ENCODE assay signal across 12 mouse cellular contexts in genomic region chr3:80004966-80005365, GRCm38 (mm10).
DNase-seq lines count a peak whose midpoint lies in the region; ATAC-seq and TF ChIP-seq lines count a peak whose summit lies in the region.
"Had no signal": no experiment of that assay in that cellular context is flagged by ENCODE, and none has a peak within 500 bp of the region (broad histone marks: within the 10 kb centered on the region; RNA-seq: fewer than 3 reads in every experiment).

No protein-coding gene starts in this region.

- peak; percentile 21 for DNase-seq in hindbrain, postnatal 0 days (ENCODE audit: low spot score)
- no peak for DNase-seq in hindbrain, embryonic 11.5 days (ENCODE audit: low spot score)
- no peak for DNase-seq in heart, postnatal 0 days (ENCODE audit: low spot score)
- DNase-seq in spleen, postnatal 10 days (ENCODE audit: low spot score in 2 of 2), result no peak
- DNase-seq: adrenal gland, adult 2 months; liver, embryonic 13.5 days; right cerebral cortex, adult 18-20 months; thymus, adult 2 months had no signal

- no peak overlapping the region for H3K27ac ChIP-seq in hindbrain, postnatal 0 days
- no peak overlapping the region for H3K27ac ChIP-seq in hindbrain, embryonic 11.5 days (ENCODE audit: low read depth, low read length)
- H3K27ac ChIP-seq in brown adipose tissue, adult 24 weeks (replicated peaks; ENCODE audit: low read depth, low read length), result peak overlapping the region; percentile 66
- peak overlapping the region; percentile 24; the same call in 1 of the 2 replicates for H3K27ac ChIP-seq in heart, postnatal 0 days (ENCODE audit: low read depth)
- no peak overlapping the region for H3K27ac ChIP-seq in intestine, embryonic 16.5 days (ENCODE audit: low read length)
- H3K27ac ChIP-seq: kidney, embryonic 15.5 days; liver, embryonic 13.5 days had no signal

- TF ChIP-seq CTCF in hindbrain, postnatal 0 days (IDR thresholded peaks at IDR 0.05; ENCODE audit: low read depth), result no peak
- TF ChIP-seq CTCF in C2C12 (IDR thresholded peaks at IDR 0.05; ENCODE audit: control insufficient read depth, insufficient read depth, insufficient read length), result no peak
- no peak for TF ChIP-seq CTCF in heart, postnatal 0 days (IDR thresholded peaks at IDR 0.05; ENCODE audit: low read depth)

- no peaks in the 10 kb centered on the region for H3K36me3 ChIP-seq in hindbrain, postnatal 0 days (ENCODE audit: insufficient read depth, low read length)
- no peaks in the 10 kb centered on the region for H3K36me3 ChIP-seq in hindbrain, embryonic 11.5 days (ENCODE audit: control insufficient read depth, insufficient read depth, low read length)
- no peaks in the 10 kb centered on the region for H3K36me3 ChIP-seq in C2C12 (ENCODE audit: control insufficient read depth, insufficient read depth)
- no peaks in the 10 kb centered on the region for H3K36me3 ChIP-seq in heart, postnatal 0 days (replicated peaks; ENCODE audit: control insufficient read depth, insufficient read depth, low read length)
- no peaks in the 10 kb centered on the region for H3K36me3 ChIP-seq in intestine, embryonic 16.5 days (ENCODE audit: control insufficient read depth, insufficient read depth, low read length)
- H3K36me3 ChIP-seq: kidney, embryonic 15.5 days; liver, embryonic 13.5 days had no signal

- 0 out of 2 replicates have a peak, but pooled peaks cover 3% of the 10 kb centered on the region for H3K4me1 ChIP-seq in hindbrain, postnatal 0 days (ENCODE audit: insufficient read depth, low read length)
- H3K4me1 ChIP-seq in hindbrain, embryonic 11.5 days (replicated peaks; ENCODE audit: control insufficient read depth, insufficient read depth, low read length), result no peaks in the 10 kb centered on the region
- peaks cover 10% of the 10 kb centered on the region for H3K4me1 ChIP-seq in brown adipose tissue, adult 24 weeks (ENCODE audit: control insufficient read depth, insufficient read depth, insufficient read length, low read length)
- H3K4me1 ChIP-seq in heart, postnatal 0 days (ENCODE audit: control insufficient read depth, insufficient read depth), result peaks cover 6% of the 10 kb centered on the region
- H3K4me1 ChIP-seq in intestine, embryonic 16.5 days (ENCODE audit: control insufficient read depth, insufficient read depth, low read length), result no peaks in the 10 kb centered on the region
- H3K4me1 ChIP-seq: kidney, embryonic 15.5 days had no signal

- H3K79me2 ChIP-seq in C2C12 (ENCODE audit: control insufficient read depth, insufficient read depth), result no peaks in the 10 kb centered on the region

- H3K4me3 ChIP-seq in hindbrain, postnatal 0 days (ENCODE audit: low read length), result no peak overlapping the region
- H3K4me3 ChIP-seq in hindbrain, embryonic 11.5 days (ENCODE audit: low read depth, low read length), result no peak overlapping the region
- no peak overlapping the region for H3K4me3 ChIP-seq in C2C12 (ENCODE audit: insufficient read depth, poor library complexity, severe bottlenecking)
- H3K4me3 ChIP-seq in brown adipose tissue, adult 24 weeks (ENCODE audit: insufficient read depth, low read depth, low read length), result no peak overlapping the region
- H3K4me3 ChIP-seq in heart, postnatal 0 days (ENCODE audit: low read depth, low read length), result no peak overlapping the region
- H3K4me3 ChIP-seq in intestine, embryonic 16.5 days (ENCODE audit: low read length), result no peak overlapping the region
- H3K4me3 ChIP-seq: kidney, embryonic 15.5 days; liver, embryonic 13.5 days had no signal

- no peaks in the 10 kb centered on the region for H3K9me3 ChIP-seq in hindbrain, postnatal 0 days (ENCODE audit: low read length)
- H3K9me3 ChIP-seq in hindbrain, embryonic 11.5 days (ENCODE audit: control insufficient read depth, low read length), result no peaks in the 10 kb centered on the region
- no peaks in the 10 kb centered on the region for H3K9me3 ChIP-seq in heart, postnatal 0 days (replicated peaks; ENCODE audit: control insufficient read depth, low read length)
- no peaks in the 10 kb centered on the region for H3K9me3 ChIP-seq in intestine, embryonic 16.5 days (ENCODE audit: control insufficient read depth, low read length)
- H3K9me3 ChIP-seq: kidney, embryonic 15.5 days; liver, embryonic 13.5 days had no signal

- H3K9ac ChIP-seq in hindbrain, postnatal 0 days (replicated peaks; ENCODE audit: low read length), result no peak overlapping the region
- H3K9ac ChIP-seq in hindbrain, embryonic 11.5 days (ENCODE audit: low read depth, low read length), result no peak overlapping the region
- no peak overlapping the region for H3K9ac ChIP-seq in heart, postnatal 0 days (replicated peaks; ENCODE audit: low read depth, low read length)
- H3K9ac ChIP-seq in intestine, embryonic 16.5 days (ENCODE audit: low read depth, low read length), result no peak overlapping the region
- H3K9ac ChIP-seq: kidney, embryonic 15.5 days; liver, embryonic 13.5 days had no signal

- peak; percentile 81 for TF ChIP-seq EP300 in heart, postnatal 0 days (IDR thresholded peaks at IDR 0.05; ENCODE audit: low read depth)

- H3ac ChIP-seq in C2C12 (ENCODE audit: control insufficient read depth, insufficient read length, low read depth), result no peak overlapping the region

- no peaks in the 10 kb centered on the region for H3K27me3 ChIP-seq in hindbrain, postnatal 0 days (ENCODE audit: insufficient read depth, low read length)
- H3K27me3 ChIP-seq in hindbrain, embryonic 11.5 days (ENCODE audit: control insufficient read depth, insufficient read depth, low read length), result no peaks in the 10 kb centered on the region
- H3K27me3 ChIP-seq in C2C12 (ENCODE audit: control insufficient read depth, insufficient read depth, insufficient read length), result no peaks in the 10 kb centered on the region
- H3K27me3 ChIP-seq in heart, postnatal 0 days (ENCODE audit: control insufficient read depth, insufficient read depth, low read length), result no peaks in the 10 kb centered on the region
- H3K27me3 ChIP-seq in intestine, embryonic 16.5 days (replicated peaks; ENCODE audit: control insufficient read depth, insufficient read depth, low read length), result no peaks in the 10 kb centered on the region
- H3K27me3 ChIP-seq: kidney, embryonic 15.5 days; liver, embryonic 13.5 days had no signal

- peak; percentile 71 for ATAC-seq in hindbrain, postnatal 0 days
- ATAC-seq in hindbrain, embryonic 11.5 days (ENCODE audit: low FRiP score), result no peak
- peak; percentile 75 for ATAC-seq in heart, postnatal 0 days (ENCODE audit: insufficient read depth, low read depth)
- ATAC-seq in intestine, embryonic 16.5 days, result no peak

- H3K4me2 ChIP-seq in hindbrain, postnatal 0 days (ENCODE audit: low read depth, low read length), result no peak overlapping the region
- H3K4me2 ChIP-seq in hindbrain, embryonic 11.5 days (replicated peaks; ENCODE audit: low read depth, low read length), result no peak overlapping the region
- H3K4me2 ChIP-seq in heart, postnatal 0 days (ENCODE audit: low read depth, low read length), result no peak overlapping the region
- H3K4me2 ChIP-seq in intestine, embryonic 16.5 days (ENCODE audit: low read depth, low read length), result no peak overlapping the region
- H3K4me2 ChIP-seq: kidney, embryonic 15.5 days; liver, embryonic 13.5 days had no signal

- WGBS in hindbrain, postnatal 0 days, result 62% methylated on average over 3 of the region's 3 CpGs
- WGBS in hindbrain, embryonic 11.5 days, result 78% methylated on average over 3 of the region's 3 CpGs
- 58% methylated on average over 3 of the region's 3 CpGs for WGBS in heart, postnatal 0 days
- WGBS in intestine, embryonic 16.5 days, result 75% methylated on average over 3 of the region's 3 CpGs

- H3K79me3 ChIP-seq in C2C12 (ENCODE audit: low read depth), result no peaks in the 10 kb centered on the region

TF ChIP-seq in C2C12, 6 proteins besides CTCF, POLR2A, EP300 and RAD21:
- TF ChIP-seq USF1 (IDR thresholded peaks at IDR 0.05; ENCODE audit: low read depth) (no peak), CEBPB (IDR thresholded peaks at IDR 0.05; ENCODE audit: low read depth) (peak; percentile 35)

Comparison
In these comparisons a context has a peak if more than half of its experiments do, and no peak if none do; other contexts are left out.
1. ATAC-seq: peak in hindbrain, postnatal 0 days (single experiment) and heart, postnatal 0 days (single experiment); none in hindbrain, embryonic 11.5 days (single experiment) and intestine, embryonic 16.5 days (single experiment).
2. H3K27ac ChIP-seq: peak in brown adipose tissue, adult 24 weeks (single experiment) and heart, postnatal 0 days (single experiment); none in hindbrain, postnatal 0 days (single experiment), hindbrain, embryonic 11.5 days (single experiment) and intestine, embryonic 16.5 days (single experiment).